ENCODE assay signal across 8 mouse cellular contexts in the genomic region with DNA sequence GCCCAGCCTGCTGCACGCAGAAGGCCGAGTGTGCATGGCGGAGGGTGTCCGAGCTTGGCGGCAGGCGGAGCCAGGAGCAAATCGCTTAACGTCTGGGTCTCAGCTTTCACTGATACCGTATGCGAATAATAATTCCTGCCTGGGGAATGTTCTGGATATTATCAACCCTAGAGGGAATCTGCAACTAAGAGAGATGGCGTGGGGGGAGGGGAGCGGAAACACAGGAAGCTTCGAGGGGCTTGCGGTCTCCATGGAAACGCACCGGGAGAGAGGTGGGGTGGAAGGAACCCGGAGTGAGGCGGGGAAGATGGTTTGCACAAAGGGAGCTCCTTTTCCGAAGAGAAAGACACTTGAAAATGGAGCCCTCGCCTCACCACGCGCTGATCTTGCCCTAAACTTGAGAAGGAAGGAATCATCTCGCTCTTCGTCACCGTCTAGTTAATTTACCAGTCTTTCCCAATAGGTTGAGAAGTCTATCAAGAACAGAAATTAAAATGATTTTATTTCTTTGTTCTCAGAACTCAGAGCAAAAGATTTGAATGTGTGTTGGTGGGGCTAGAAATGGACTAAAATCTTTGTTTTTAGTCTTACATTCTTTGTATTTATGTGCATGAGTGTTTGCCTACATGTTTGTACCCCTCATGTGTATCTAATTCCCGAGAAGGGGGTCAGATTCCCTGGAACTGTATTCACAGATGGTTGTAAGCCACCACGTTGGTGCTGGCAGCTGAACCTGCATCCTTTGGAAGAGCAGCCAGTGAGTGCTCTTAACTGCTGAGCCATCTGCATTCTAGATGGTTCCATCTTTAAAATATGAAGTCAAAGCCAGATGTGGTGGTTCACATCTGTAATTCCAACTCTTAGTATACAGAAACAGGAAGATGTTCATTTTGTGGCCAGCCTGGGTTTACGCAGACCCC. TPM values are rescaled to one million over a fixed set of nuclear protein-coding genes. Genes with fewer than 3 reads are reported as not detected.
DNase-seq lines count a peak whose midpoint lies in the region; ATAC-seq and TF ChIP-seq lines count a peak whose summit lies in the region.

No protein-coding gene starts in this region.

- H3K27ac ChIP-seq in forebrain, embryonic 12.5 days = peak overlapping the region; percentile 95
- H3K27ac ChIP-seq in stomach, embryonic 15.5 days = peak overlapping the region; percentile 64

- H3K4me1 ChIP-seq in lung, adult 2 months (ENCODE audit: control insufficient read depth, insufficient read depth, low read length) = no peaks in the 10 kb centered on the region
- H3K4me1 ChIP-seq in forebrain, embryonic 12.5 days = peaks cover 62% of the 10 kb centered on the region
- H3K4me1 ChIP-seq in stomach, embryonic 15.5 days = peaks cover 37% of the 10 kb centered on the region

- H3K4me3 ChIP-seq in lung, adult 2 months (replicated peaks; ENCODE audit: extremely low read depth, low read depth, low read length) = peak overlapping the region; percentile 4
- H3K4me3 ChIP-seq in forebrain, embryonic 12.5 days (replicated peaks) = peak overlapping the region; percentile 12; the same call in 1 of the 2 replicates
- peak overlapping the region; percentile 26 for H3K4me3 ChIP-seq in stomach, embryonic 15.5 days (replicated peaks)

- no peak for TF ChIP-seq POLR2A in lung, adult 2 months (IDR thresholded peaks at IDR 0.05; ENCODE audit: borderline replicate concordance, extremely low read depth, low read depth, low read length)

- WGBS in lung, adult 2 months = 16% methylated on average over 28 of the region's 28 CpGs
- 4% methylated on average over 28 of the region's 28 CpGs for WGBS in forebrain, embryonic 12.5 days
- WGBS in stomach, embryonic 15.5 days = 9% methylated on average over 28 of the region's 28 CpGs

- DNase-seq in lung, adult 2 months = no peak
- DNase-seq in lung, adult 18-20 months = no peak
- peak; percentile 85 for DNase-seq in heart, postnatal 4 days
- peak; percentile 49 to 52 for DNase-seq in left cerebral cortex, postnatal 25 days (ENCODE audit: low spot score in 2 of 2)
- DNase-seq in mesoderm, embryonic 11.5 days (ENCODE audit: low read depth, low spot score) = peak; percentile 96

- H3K27me3 ChIP-seq in forebrain, embryonic 12.5 days = no peaks in the 10 kb centered on the region
- H3K27me3 ChIP-seq in stomach, embryonic 15.5 days (replicated peaks) = no peaks in the 10 kb centered on the region

- no peaks in the 10 kb centered on the region for H3K36me3 ChIP-seq in forebrain, embryonic 12.5 days (replicated peaks)
- no peaks in the 10 kb centered on the region for H3K36me3 ChIP-seq in stomach, embryonic 15.5 days

- no peaks in the 10 kb centered on the region for H3K9me3 ChIP-seq in forebrain, embryonic 12.5 days
- no peaks in the 10 kb centered on the region for H3K9me3 ChIP-seq in stomach, embryonic 15.5 days

- ATAC-seq in forebrain, embryonic 12.5 days (ENCODE audit: low FRiP score) = peak; percentile 85
- ATAC-seq in stomach, embryonic 15.5 days (ENCODE audit: insufficient read depth, low FRiP score, low read depth) = peak; percentile 39; the same call in 1 of the 2 replicates
- ATAC-seq in inflammation-experienced regulatory T-cells, adult 6 months = no peak

- no peak for TF ChIP-seq CTCF in lung, adult 2 months (IDR thresholded peaks at IDR 0.05; ENCODE audit: insufficient read depth, low read length)

- intact Hi-C loops in left cerebral cortex, postnatal 25 days (cut with DNase I) = no loop called here

- peak overlapping the region; percentile 47 for H3K4me2 ChIP-seq in forebrain, embryonic 12.5 days
- H3K4me2 ChIP-seq in stomach, embryonic 15.5 days = peak overlapping the region; percentile 45

- peak overlapping the region; percentile 3; the same call in 1 of the 2 replicates for H3K9ac ChIP-seq in forebrain, embryonic 12.5 days
- H3K9ac ChIP-seq in stomach, embryonic 15.5 days = no peak overlapping the region

RNA-seq across cellular contexts. Expression of a gene that starts 22.8 kb away (rescaled TPM):
- 0.95 and 2.8 TPM in 2 replicates for polyA plus RNA-seq in lung, adult 2 months (2012; rRNA removed)
- polyA plus RNA-seq in forebrain, embryonic 12.5 days (2016; fragmentation: Nextera tagmentation; extraction: Ambion mirVana) = 2.2 and 2.3 TPM in 2 replicates
- total RNA-seq in heart, postnatal 4 days (2021) = under 1 TPM; 0.50 TPM
- not detected for total RNA-seq in left cerebral cortex, postnatal 25 days (2021)
- polyA plus RNA-seq in stomach, embryonic 15.5 days (2015; fragmentation: Nextera tagmentation; extraction: Ambion mirVana) = 2.3 and 2.6 TPM in 2 replicates
- not detected for polyA plus RNA-seq in inflammation-experienced regulatory T-cells, adult 6 months (2017; shearing (Covaris generic))

RNA-seq across cellular contexts. Expression of a gene that starts 32.5 kb away (rescaled TPM):
- 3.2 and 5.2 TPM in 2 replicates for polyA plus RNA-seq in lung, adult 2 months (2012; rRNA removed)
- polyA plus RNA-seq in forebrain, embryonic 12.5 days (2016; fragmentation: Nextera tagmentation; extraction: Ambion mirVana) = 49.0 and 49.3 TPM in 2 replicates
- total RNA-seq in heart, postnatal 4 days (2021) = 10 to 100 TPM; 41.1 to 46.8 TPM
- 10 to 100 TPM; 26.5 to 29.6 TPM for total RNA-seq in left cerebral cortex, postnatal 25 days (2021)
- 45.3 and 53.9 TPM in 2 replicates for polyA plus RNA-seq in stomach, embryonic 15.5 days (2015; fragmentation: Nextera tagmentation; extraction: Ambion mirVana)
- polyA plus RNA-seq in inflammation-experienced regulatory T-cells, adult 6 months (2017; shearing (Covaris generic)) = 10 to 100 TPM; 16.1 to 26.8 (median 22.9) TPM

RNA-seq across cellular contexts. Expression of a gene that starts 46.4 kb away (rescaled TPM):
- polyA plus RNA-seq in lung, adult 2 months (2012; rRNA removed) = 26.3 and 26.5 TPM in 2 replicates
- 29.2 and 35.1 TPM in 2 replicates for polyA plus RNA-seq in forebrain, embryonic 12.5 days (2016; fragmentation: Nextera tagmentation; extraction: Ambion mirVana)
- 10 to 100 TPM; 27.5 to 30.6 TPM for total RNA-seq in heart, postnatal 4 days (2021)
- total RNA-seq in left cerebral cortex, postnatal 25 days (2021) = 1 to 10 TPM; 5.5 to 6.2 TPM
- polyA plus RNA-seq in stomach, embryonic 15.5 days (2015; fragmentation: Nextera tagmentation; extraction: Ambion mirVana) = 53.9 and 54.6 TPM in 2 replicates
- 1 to 10 TPM in 2 of 3 experiments, under 1 TPM in 1; 0.83 to 3.8 (median 2.5) TPM for polyA plus RNA-seq in inflammation-experienced regulatory T-cells, adult 6 months (2017; shearing (Covaris generic))

RNA-seq across cellular contexts. Expression of a gene that starts 59.5 kb away (rescaled TPM):
- 6.2 and 8.7 TPM in 2 replicates for polyA plus RNA-seq in lung, adult 2 months (2012; rRNA removed)
- 26.2 and 31.1 TPM in 2 replicates for polyA plus RNA-seq in forebrain, embryonic 12.5 days (2016; fragmentation: Nextera tagmentation; extraction: Ambion mirVana)
- 10 to 100 TPM; 30.9 to 31.4 TPM for total RNA-seq in heart, postnatal 4 days (2021)
- 100 to 1,000 TPM; 107 TPM for total RNA-seq in left cerebral cortex, postnatal 25 days (2021)
- polyA plus RNA-seq in stomach, embryonic 15.5 days (2015; fragmentation: Nextera tagmentation; extraction: Ambion mirVana) = 9.7 and 11.4 TPM in 2 replicates
- polyA plus RNA-seq in inflammation-experienced regulatory T-cells, adult 6 months (2017; shearing (Covaris generic)) = 10 to 100 TPM in 2 of 3 experiments, 1 to 10 TPM in 1; 7.5 to 14.1 (median 12.2) TPM

Comparison
In these comparisons a context has a peak if more than half of its experiments do, and no peak if none do; other contexts are left out.
1. DNase-seq: peak in heart, postnatal 4 days (single experiment), left cerebral cortex, postnatal 25 days (2 of 2) and mesoderm, embryonic 11.5 days (single experiment); none in lung, adult 2 months (single experiment) and lung, adult 18-20 months (0 of 2).
2. Peak in every context shown above with its lines, with median percentiles within 50 percentile points of each other: H3K4me3 ChIP-seq.